Mouse (Mus musculus): ENCODE results near the gene Gm13757.

GRCm38 (mm10) chr2:88483298-88483697, 34.4 kb upstream of the Gm13757 start, which contains the start of gene Olfr1184:
- TF ChIP-seq CTCF (IDR thresholded peaks at IDR 0.05; ENCODE audit: low read depth, low read length) (no peak), POLR2A (IDR thresholded peaks at IDR 0.05; ENCODE audit: borderline replicate concordance, low read depth, low read length) (no peak)
